Mouse (Mus musculus): ENCODE measurements around the gene Islr2.

DNA sequence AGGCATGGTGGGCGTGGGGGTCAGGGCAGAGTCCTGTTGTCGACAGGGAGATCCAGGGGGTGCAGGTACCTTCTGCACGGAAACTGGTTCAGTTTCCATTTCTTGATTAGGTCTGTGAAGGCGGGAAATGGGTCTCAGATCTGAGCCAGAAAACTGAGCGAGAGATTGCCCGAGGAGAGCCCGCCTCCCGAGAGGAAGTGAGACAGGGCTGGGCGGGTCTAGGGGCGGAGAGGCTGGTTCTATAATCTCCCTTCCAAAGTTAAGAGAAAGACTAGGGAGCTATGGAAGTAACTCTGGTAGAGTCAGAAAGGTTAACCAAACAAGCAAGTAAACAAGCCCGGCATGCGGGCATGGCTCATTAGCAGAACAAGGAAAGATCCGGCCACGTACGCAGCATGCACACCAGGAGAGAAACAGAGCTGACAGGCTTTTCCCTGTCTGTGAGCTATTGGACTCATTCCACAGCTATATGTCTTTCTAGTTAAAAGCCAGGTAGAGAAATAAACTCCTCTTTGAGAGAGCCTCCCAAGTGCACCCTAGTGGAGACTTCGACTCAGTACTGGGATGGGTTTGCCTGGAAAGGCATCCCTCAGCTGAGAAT, 45.6 kb upstream of the Islr2 start, which contains the start of gene Pml:
- no peak for TF ChIP-seq CHD2 (IDR thresholded peaks at IDR 0.05; ENCODE audit: low read depth, low read length)
- TF ChIP-seq ZNF384 (IDR thresholded peaks at IDR 0.05; ENCODE audit: low read depth, low read length) = no peak
